Mouse (Mus musculus) urinary bladder, postnatal 25 days (tissue): Measurements from ENCODE around the gene Haao.

Experiments
- DNase-seq: peaks from one replicate; pipeline ENCODE4 v3.0.0; 2022; ENCODE audit warnings: low spot score

The Haao gene

DNA sequence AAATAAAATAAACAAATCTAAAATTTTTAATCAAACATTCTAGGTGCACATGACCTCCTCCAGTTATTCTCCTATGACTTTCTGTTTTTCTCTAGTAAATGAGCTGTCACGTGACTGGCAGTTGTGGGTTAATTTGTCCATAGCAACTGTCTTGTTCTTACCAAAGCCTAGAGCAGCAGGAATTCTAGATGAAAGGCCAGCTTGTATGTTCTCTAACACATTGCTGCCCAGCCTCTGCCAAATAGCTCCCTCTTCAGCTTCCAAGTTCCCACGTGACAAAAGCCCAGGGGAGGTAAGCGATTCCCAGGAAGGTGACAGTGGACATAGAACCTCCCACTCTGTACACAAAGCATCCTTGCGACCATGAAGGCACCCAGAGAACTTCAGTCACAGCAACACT, 13.6 kb downstream of the Haao start:
- DNase-seq, result no peak

DNA sequence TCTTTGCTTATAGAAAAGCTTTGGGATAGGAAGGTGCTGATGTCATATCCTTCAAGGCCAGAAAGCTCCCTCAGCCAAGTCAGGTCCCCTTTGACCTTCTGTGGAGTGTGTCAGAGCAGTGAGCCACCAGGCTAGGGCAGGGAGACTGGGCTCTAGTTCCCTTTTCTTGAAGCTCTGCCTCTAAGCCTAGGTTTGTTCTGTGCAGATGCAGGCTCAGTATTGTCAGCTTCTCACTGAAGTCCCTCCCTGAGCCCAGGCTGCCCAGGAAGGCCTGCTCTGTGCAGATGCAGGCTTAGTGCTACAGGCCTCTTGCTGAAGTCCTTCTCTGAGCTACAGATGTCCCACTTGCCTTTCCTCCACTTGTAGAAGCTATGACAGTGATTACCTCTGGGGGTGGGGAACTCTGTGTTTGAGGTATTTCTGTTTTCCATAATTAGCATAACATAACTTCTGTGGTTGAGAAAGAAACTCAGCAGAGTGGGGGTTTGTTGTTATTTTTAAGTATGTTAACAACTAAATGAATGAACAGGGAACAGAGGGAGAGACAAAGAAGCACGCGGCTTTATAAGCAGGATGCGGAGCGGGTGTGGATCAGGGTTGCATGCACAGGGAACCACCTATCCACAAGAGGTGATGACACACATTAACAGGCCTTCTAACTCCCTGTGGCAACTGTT, 17.0 kb downstream of the Haao start:
- DNase-seq, result no peak

DNA sequence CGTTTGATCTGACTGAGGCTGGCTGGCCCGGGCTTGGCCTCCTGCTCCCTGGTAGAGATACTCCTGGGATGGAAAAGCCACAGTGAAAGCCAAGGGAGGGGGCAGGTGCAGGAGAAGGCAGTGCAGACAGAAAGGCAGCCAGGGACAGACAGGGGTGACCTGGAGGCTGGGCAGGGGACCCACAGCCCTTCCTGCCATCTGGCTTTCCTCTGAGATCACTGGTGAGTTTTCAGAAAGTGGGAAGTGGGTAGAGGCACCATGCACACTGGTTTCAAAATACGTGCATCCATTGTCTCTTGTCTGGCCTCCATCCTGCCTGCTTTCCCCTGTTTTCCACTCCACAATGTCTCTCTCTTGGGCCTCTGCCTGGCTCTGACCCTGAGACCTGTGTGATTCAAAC, 18.4 kb downstream of the Haao start:
- no peak for DNase-seq

DNA sequence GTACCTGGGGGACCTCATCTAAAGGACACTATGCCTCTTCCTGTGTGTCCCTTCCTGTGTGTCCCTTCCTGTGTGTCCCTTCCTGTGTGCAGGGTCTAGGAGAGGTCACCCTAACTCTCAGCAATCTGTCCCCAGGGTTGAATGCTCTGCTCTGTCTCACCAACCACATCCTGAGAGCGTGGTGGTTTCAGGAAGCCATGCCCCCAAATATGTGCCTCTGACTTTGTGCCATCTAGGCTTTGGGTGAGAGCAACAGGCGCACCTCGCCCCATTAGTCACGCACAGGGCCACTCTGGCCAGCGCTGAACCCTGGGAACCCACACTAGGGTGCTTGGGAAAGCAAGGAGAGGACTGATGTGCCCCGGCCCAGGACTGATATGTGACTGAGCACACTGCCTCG, 23.9 kb downstream of the Haao start:
- DNase-seq, result no peak

DNA sequence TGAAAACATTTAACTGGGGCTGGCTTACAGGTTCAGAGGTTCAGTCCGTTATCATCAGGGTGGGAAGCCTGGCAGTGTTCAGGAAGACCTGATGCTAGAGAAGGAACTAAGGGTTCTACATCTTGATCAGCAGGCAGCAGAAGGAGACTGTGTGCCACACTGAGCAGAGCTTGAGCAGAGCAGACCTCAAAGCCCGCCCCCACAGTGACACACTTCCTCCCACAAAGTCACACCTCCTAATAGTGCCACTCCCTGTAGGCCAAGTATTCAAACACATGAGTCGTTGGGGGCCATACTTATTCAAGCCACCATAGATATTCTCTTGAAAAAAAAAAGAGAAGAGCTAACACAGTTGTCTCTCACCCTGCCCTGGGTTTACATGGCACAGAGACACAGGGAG, 25.9 kb downstream of the Haao start:
- DNase-seq, result no peak

DNA sequence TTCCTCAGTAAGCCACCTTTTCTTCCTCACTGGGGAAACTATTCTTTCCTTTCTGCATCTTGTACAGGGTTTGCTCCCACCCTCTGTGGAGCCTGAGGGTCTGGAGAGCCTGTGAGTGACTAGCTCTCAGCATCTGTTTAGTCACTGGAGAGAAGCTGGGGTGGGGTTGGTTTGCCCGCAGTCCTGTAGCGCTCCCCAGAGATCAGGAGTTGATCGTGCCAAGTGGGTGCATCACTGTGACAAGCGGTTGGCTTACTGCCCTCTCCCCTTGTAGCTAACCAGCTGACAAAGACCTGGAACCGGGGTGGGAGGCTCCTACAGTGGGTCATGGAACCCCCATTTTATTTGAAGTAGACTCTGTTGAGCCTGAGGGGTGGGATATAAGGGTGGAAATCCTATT, 27.1 kb downstream of the Haao start:
- DNase-seq, result no peak

DNA sequence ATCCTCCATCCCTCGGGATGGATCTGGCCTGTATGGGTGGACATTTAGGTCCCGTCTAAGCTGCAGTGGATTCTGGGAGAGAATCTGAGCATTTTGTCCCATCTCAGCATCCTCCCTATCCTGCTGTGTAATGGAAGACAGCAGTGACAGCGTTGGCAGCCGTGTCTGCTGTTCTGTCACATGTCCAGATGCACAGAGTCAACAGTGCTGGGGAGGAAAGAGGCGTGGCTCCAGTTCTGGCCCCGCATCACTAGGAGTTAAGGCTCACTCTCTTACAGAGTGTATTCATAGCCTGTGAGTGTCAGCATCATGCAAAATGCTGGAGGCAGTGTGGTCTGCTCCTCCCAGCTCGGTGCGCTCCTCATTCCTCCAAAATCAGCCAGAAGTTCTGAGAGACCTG, 28.3 kb downstream of the Haao start:
- no peak for DNase-seq

DNA sequence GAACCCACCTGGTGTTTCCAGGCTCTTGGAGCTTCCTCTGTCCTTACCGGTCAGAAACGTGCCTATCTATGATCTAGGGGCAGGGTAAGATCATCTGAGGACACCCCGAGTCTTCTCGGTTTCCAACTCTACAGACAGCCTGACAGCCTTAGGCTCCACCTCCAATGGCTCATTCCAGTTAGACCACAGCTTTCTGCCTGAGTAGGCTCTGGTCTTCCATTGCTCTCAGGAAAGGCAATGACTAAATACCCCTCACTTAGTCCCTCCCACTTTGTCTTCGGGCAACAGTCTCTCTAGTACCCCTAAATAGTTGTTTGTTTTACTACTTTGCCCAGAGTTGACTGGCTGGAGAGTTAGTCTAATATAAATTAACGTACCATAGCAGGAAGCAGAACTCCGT, 30.8 kb downstream of the Haao start:
- DNase-seq, result no peak

DNA sequence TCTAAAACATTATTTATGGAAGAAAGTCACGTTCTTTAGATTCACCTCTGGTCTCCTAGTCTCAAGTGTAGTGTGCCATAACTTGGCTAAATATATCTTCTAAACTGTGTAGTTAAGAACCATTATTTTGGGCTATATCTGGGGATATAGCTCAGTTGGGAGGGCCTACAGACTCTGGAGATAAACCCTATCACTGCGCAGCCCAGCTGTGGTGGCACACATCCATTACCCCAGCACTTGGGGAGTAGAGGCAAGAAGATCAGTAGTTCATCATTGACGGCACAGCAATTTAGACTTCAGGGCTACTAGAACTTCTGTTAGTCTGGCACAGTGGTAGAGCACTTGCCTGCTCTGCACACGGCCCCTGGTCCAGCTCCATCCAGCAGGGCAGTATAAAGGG, 34.7 kb downstream of the Haao start:
- no peak for DNase-seq

DNA sequence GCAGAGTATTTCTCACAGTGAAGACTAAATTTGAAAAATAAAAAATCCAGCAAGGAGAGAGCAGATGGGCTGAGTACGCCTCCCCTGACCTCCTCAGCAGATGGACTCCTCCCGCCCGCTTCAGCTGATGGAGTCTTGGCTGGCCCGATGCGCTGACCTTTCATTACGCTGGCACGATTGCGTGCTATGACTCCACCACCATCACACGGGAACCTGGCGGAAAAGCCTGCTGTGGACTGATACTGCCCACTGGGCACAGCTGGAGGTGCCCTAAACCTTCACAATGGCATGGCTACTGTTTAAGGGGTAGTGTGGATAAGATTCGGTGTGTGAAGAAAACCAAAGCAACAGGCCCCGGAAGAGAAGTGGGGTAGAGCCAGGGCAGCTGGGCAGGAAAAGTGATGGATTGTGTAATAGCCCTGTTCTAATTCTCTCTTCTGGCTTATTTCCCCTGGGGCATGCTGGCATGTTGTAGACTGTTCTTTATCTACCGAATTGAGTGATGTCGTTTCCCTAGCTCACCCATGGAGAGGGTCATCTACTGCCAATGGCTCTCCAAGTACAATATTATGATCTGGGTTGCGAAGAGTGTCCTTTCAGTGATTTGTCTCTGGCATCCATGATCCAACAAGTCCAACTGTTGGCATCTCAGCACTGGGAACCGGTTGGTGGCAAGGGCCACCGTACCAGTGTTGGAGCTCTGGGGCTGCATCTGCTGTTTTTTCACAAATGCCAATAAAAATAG, 35.4 kb downstream of the Haao start:
- DNase-seq, result no peak

DNA sequence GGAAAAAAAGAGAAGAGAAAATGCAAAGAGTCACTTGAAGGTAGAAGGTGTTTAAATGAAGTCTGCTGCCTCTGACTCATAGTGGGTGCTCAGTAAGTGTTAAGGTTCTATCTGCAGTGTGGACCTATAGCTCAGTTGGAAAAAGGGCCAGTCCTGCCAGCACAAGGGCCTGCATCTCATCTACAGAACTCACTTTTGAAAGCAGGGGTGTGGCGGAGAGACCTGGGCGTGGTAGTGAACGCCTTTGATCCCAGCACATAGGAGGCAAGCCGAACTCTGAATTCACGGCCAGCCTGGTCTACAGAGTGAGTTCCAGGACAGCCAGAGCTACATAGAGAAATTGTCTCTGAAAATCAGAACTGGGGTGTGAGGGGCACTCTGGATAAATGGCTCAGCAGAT, 37.5 kb downstream of the Haao start:
- DNase-seq, result no peak

DNA sequence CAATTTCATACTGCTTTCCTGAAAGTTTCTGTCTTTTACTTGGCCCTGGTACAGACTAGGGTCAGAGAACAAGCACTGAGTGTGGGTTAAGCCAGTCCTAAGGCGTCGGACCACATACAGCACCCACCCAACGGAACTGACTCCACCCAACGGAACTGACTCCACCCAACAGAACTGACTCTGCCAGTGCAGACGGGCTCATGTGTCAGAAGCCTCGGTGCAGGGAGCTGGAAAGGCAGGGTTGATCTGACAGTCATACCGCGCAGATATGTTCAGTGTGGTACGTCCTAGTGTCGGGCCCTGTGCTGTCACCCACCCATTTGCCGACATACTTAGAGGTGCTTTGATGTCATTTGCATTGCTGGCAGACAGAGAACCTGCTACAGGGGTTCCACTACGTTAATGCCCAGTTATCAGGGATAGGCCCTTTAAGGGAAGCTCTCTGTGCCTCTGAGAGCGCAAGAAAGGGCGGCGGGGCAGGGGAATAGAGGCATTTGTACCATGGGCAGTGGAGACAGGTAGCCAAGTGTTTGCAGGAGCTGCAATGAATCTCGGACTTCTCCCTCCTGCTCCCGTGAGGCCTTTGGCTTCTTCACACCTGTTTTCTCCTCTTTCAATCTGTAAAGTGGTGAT, 38.5 kb downstream of the Haao start:
- DNase-seq, result no peak

DNA sequence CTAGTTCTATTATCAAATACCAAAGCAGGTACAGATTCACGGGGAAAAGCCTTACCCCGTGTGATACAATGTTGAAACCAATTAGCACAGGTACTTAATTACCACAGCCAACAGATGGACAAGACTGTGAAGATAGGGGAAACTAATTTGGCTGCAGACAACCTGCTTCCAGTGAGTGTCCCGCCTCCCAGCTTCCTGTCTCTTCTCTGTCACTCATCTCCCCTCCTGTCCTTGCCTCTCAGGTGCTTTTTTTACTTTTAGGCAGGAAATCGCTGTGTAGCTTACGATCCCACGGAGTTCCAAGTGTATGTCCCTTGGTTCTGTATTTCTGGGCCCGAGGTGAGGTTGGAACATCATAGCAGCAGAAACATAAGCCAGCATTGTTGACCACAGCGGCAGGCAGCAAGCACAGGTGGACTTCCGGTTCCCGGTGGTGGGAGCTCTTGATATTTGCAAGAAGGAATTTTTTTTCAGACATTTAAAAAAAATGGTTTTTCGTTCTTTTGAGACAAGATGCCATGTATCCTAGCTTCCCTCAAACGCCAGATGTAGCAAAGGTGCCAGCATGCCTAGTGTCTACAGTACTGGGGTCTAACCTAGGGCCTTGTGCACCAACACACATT, 39.2 kb downstream of the Haao start:
- DNase-seq, result no peak

DNA sequence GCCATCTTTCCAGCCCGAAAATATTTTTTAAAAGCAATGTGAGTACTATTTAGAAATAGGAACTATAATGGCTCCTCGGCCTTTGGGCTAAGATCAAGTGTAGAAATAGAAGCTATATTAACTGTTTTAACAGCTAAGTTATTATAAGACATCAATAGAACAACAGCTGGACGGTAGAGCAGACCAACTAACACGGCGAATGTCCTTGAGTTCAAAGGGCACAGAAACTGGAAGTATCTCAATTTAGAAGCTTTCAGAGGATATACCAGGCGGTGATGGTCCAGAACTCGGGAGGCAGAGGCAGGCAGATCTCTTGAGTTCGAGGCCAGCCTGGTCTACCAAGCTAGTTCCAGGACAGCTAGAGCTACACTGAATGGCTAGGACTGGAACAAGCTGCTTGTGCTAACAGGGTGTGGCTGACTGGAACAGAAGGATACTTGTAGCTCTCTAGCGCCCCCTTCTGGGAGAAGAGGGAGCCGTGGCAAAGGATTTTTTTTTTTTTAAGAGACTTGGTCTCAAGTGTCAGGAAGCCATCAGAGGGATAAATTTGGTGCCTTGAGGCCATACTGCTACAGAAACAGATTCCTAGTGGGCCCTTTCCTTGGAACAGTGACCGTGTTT, 39.9 kb downstream of the Haao start:
- DNase-seq, result peak; percentile 59

DNA sequence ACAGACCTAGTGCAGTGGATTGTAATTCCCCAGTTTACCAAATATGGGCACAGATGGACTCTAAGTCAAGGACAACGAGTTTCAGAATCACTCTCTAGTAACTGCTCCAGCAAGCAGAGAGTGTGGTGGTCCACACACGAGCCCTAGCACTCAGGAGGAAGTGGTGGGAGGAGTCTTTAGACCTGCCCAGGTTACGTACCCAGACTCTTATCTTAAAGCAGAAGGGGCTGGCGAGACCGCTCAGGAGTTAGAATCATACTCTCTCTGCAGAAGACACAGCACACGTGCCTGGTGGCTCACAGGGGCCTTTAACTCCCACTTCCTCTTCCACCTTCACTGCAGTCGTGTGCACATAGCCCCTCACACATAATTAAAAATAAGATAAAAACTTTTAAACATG, 40.4 kb downstream of the Haao start:
- DNase-seq, result no peak

DNA sequence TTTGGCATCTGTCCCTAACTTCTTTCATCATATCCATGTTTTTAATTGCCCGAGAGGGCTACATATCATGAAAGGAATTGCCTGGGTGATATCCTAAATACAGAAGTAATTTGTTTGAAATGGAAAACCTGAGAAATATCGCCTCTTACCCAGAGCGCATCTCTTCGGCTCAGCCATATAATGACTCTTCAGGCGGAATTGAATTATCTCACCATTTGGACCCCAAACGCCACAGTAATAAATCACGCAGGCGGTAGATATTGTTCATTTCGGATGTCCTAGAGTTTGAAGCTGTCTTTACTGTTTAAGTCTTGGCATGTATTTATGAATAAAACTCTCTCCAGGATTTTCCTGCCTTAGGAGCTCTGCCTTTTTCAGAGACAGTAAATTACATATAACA, 42.7 kb downstream of the Haao start:
- DNase-seq, result no peak

DNA sequence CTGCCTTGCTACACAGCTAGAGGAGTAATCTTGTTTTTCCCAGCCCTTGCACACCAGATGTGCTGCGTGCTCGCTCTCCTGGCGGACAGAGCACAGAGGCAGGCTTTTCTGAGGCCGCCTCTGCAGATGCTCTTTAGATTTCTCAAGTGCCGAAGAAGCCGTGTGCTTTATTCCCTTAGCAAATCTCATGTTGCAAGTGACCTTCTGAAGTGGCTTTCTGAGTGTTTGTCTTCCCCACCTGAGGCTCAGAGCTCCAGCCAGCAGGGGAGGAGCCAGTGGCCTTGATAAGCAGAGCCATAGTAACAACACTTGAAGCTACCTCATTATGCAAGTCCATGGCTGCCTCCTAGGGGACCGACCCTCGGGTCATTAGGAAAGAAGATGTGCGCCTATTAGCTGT, 43.8 kb downstream of the Haao start:
- DNase-seq, result no peak

DNA sequence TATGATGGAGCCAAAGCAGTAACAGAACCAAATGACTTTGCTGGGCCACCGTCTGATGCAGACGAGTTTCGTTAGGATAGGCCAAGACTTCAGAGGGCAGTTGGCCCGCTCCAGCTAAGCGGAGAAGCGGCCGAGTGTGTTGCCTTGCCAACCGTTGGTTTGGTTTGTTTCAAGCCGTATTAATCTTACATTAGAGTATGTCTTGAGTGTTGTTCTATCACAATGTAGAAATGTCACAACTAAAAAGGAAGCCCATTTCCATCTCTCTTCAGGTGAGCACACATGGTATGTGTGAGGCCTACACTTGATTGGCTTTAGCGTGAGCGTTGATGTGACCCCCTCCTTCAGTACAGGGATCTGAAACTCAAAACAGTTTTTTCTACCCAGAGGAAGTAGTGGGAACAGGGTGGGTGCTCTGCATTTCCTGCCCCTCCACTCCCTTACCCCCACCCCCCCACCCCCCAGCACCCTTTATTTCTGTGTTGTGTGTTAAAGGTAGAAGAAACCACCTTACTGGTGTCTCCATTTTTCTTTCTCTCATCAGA, 48.2 kb downstream of the Haao start:
- no peak for DNase-seq

DNA sequence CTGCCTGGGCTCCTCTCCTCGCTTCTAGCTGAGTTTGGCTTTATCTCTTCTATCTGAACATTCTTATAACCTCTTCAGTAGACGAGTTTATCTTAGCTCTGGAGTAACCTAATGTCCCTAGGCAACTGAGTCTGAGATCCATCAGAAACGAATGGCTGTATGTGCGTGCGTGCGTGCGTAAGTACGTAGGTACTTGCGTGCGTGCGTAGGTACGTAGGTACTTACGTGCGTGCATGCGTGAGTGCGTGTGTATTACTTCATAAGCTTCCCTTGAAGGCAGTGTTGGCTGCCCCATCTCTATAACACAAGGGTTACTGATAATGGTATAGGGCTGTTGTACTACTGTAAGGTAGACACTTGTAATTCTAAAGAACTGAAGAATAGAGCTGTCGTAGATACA, 52.6 kb downstream of the Haao start:
- DNase-seq, result no peak

DNA sequence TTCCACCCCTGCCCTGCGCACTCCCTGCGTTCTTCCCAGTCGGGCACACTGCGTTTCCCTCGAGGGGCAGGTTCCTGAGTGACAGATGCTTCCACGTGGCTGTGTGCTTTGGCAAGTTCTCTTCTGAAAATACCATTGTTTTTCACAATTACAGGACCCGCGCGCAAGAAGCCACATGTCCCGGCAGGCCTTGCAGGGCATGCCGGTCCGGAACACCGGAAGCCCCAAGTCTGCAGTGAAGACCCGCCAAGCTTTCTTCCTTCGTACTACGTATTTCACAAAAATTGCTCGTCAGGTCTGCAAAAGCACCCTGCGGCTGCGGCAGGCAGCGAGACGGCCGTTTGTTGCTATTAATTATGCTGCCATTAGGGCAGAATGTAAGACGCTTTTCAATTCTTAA, 55.4 kb downstream of the Haao start:
- no peak for DNase-seq

DNA sequence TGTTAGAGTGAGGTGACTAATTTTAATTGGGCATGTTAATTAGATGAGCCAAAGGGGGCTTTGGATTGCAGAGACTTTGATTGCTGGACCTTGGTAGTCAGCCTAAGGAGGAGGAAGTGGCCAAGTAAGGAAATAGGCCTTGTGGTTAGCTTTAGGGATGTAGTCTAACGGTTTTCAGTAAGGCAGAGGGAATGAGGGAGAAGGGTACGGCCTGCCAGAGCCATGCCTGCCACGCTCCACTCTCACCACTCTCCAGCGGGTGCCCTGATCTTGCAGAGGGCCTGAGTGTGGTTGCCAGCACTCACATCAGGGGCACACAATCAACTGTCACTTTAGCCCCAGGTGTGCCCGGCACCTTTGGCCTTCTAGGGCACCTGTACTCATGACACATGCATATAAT, 57.6 kb downstream of the Haao start:
- no peak for DNase-seq

DNA sequence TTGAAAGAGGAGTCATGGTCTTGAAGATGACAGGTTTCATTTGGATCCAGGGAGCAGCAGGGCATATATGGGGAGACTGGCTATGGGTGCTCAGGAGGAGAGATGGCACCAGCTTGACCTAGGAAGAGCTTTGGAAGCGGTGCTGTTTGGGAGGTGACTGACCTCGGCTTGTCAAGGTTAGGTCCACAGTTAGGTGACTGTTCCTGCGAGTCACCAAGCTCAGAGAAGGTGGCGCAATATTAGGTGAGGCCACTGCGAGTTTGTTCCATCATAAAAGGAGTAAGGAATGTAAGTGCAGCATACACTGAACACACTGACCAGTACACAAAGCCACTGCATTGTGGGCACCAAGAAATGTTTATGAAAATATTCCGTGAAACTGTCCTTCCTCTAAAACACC, 61.3 kb downstream of the Haao start:
- no peak for DNase-seq
